8 mouse cellular contexts compared by ENCODE assay signal in genomic region chr13:101767809-101768629, GRCm38 (mm10). TPM values are rescaled to one million over a fixed set of nuclear protein-coding genes. Genes with fewer than 3 reads are reported as not detected.
DNase-seq lines count a peak whose midpoint lies in the region; ATAC-seq and TF ChIP-seq lines count a peak whose summit lies in the region.

Gene Pik3r1 (minus strand): TSS chr13:101768217.

- no peak for TF ChIP-seq CTCF in testis, adult 2 months (IDR thresholded peaks at IDR 0.05; ENCODE audit: control insufficient read depth, insufficient read depth, insufficient replicate concordance, low read depth, low read length)

- peak within 1 kb of the TSS; percentile 78 for H3K9ac ChIP-seq in forebrain, embryonic 11.5 days (ENCODE audit: low read length)
- H3K9ac ChIP-seq in heart, embryonic 16.5 days (ENCODE audit: low read length), result peak within 1 kb of the TSS; percentile 98
- peak within 1 kb of the TSS; percentile 93 for H3K9ac ChIP-seq in liver, embryonic 16.5 days (ENCODE audit: low read depth, low read length)
- peak within 1 kb of the TSS; percentile 96 for H3K9ac ChIP-seq in neural tube, embryonic 13.5 days

- ATAC-seq in forebrain, embryonic 11.5 days (replicated peaks; ENCODE audit: low FRiP score), result peak; percentile 97
- peak; percentile 96 for ATAC-seq in heart, embryonic 16.5 days (replicated peaks; ENCODE audit: extremely low read depth, insufficient read depth, low FRiP score)
- peak; percentile 95 for ATAC-seq in liver, embryonic 16.5 days (ENCODE audit: low read depth)
- ATAC-seq in neural tube, embryonic 13.5 days (ENCODE audit: low read depth), result peak; percentile 98

- peak within 1 kb of the TSS; percentile 86 for H3K27ac ChIP-seq in forebrain, embryonic 11.5 days (ENCODE audit: low read depth, low read length)
- peak within 1 kb of the TSS; percentile 92 for H3K27ac ChIP-seq in heart, embryonic 16.5 days (ENCODE audit: low read length)
- peak within 1 kb of the TSS; percentile 92 for H3K27ac ChIP-seq in liver, embryonic 16.5 days (ENCODE audit: low read length)
- peak within 1 kb of the TSS; percentile 98 for H3K27ac ChIP-seq in neural tube, embryonic 13.5 days (replicated peaks)
- peak within 1 kb of the TSS; percentile 19 for H3K27ac ChIP-seq in testis, adult 2 months (ENCODE audit: control insufficient read depth, insufficient read depth, low read depth, low read length)

- peak; percentile 85 for TF ChIP-seq POLR2A in testis, adult 2 months (IDR thresholded peaks at IDR 0.05; ENCODE audit: control insufficient read depth, low read depth, low read length)

- H3K36me3 ChIP-seq in forebrain, embryonic 11.5 days (ENCODE audit: control insufficient read depth, insufficient read depth, low read length), result no peaks in the 10 kb centered on the region
- H3K36me3 ChIP-seq in heart, embryonic 16.5 days (ENCODE audit: control insufficient read depth, insufficient read depth), result no peaks in the 10 kb centered on the region
- H3K36me3 ChIP-seq in liver, embryonic 16.5 days (ENCODE audit: control insufficient read depth, insufficient read depth), result no peaks in the 10 kb centered on the region
- H3K36me3 ChIP-seq in neural tube, embryonic 13.5 days, result no peaks in the 10 kb centered on the region
- H3K36me3 ChIP-seq in testis, adult 2 months (ENCODE audit: control insufficient read depth, insufficient read depth, low read length), result no peaks in the 10 kb centered on the region

- H3K9me3 ChIP-seq in forebrain, embryonic 11.5 days (ENCODE audit: control insufficient read depth, low read length), result no peaks in the 10 kb centered on the region
- no peaks in the 10 kb centered on the region for H3K9me3 ChIP-seq in heart, embryonic 16.5 days (replicated peaks; ENCODE audit: control insufficient read depth, low read length)
- no peaks in the 10 kb centered on the region for H3K9me3 ChIP-seq in liver, embryonic 16.5 days (replicated peaks; ENCODE audit: control insufficient read depth, low read length)
- H3K9me3 ChIP-seq in neural tube, embryonic 13.5 days, result no peaks in the 10 kb centered on the region

- WGBS in forebrain, embryonic 11.5 days, result under 1% methylated on average over 75 of the region's 76 CpGs
- under 1% methylated on average over 70 of the region's 76 CpGs for WGBS in heart, embryonic 16.5 days
- WGBS in liver, embryonic 16.5 days (ENCODE audit: insufficient replicate concordance), result under 1% methylated on average over 66 of the region's 76 CpGs
- WGBS in neural tube, embryonic 13.5 days, result under 1% methylated on average over 65 of the region's 76 CpGs

- DNase-seq in CD8-positive naive resting alpha-beta T cell, adult 2 months (ENCODE audit: low read depth in 2 of 2, low spot score in 2 of 2), result peak; percentile 88 to 91
- DNase-seq in c-Kit-positive CD71-negative TER-119-negative erythroid progenitor cells, embryonic 14.5 days (ENCODE audit: low read depth), result peak; percentile 85
- DNase-seq in forebrain, embryonic 11.5 days (ENCODE audit: low spot score), result peak; percentile 100
- peak; percentile 99 for DNase-seq in kidney, postnatal 4 days

- peak within 1 kb of the TSS; percentile 79 for H3K4me2 ChIP-seq in forebrain, embryonic 11.5 days (ENCODE audit: low read depth, low read length, severe bottlenecking)
- H3K4me2 ChIP-seq in heart, embryonic 16.5 days (ENCODE audit: low read depth, low read length), result peak within 1 kb of the TSS; percentile 87
- H3K4me2 ChIP-seq in liver, embryonic 16.5 days (ENCODE audit: low read depth, low read length), result peak within 1 kb of the TSS; percentile 99
- H3K4me2 ChIP-seq in neural tube, embryonic 13.5 days, result peak within 1 kb of the TSS; percentile 88

- no peaks in the 10 kb centered on the region for H3K27me3 ChIP-seq in forebrain, embryonic 11.5 days (ENCODE audit: control insufficient read depth, insufficient read depth, low read length)
- H3K27me3 ChIP-seq in heart, embryonic 16.5 days (ENCODE audit: control insufficient read depth, insufficient read depth, low read length), result no peaks in the 10 kb centered on the region
- no peaks in the 10 kb centered on the region for H3K27me3 ChIP-seq in liver, embryonic 16.5 days (ENCODE audit: control insufficient read depth, insufficient read depth, low read depth, low read length)
- no peaks in the 10 kb centered on the region for H3K27me3 ChIP-seq in neural tube, embryonic 13.5 days
- H3K27me3 ChIP-seq in testis, adult 2 months (ENCODE audit: control insufficient read depth, insufficient read depth, low read length), result no peaks in the 10 kb centered on the region

- H3K4me3 ChIP-seq in forebrain, embryonic 11.5 days (ENCODE audit: low read depth, low read length), result peak within 1 kb of the TSS; percentile 82
- peak within 1 kb of the TSS; percentile 97 for H3K4me3 ChIP-seq in heart, embryonic 16.5 days (ENCODE audit: low read length)
- H3K4me3 ChIP-seq in liver, embryonic 16.5 days (ENCODE audit: low read depth, low read length), result peak within 1 kb of the TSS; percentile 88
- H3K4me3 ChIP-seq in neural tube, embryonic 13.5 days, result peak within 1 kb of the TSS; percentile 98
- peak within 1 kb of the TSS; percentile 90 for H3K4me3 ChIP-seq in testis, adult 2 months (ENCODE audit: control insufficient read depth, low read depth, low read length)

- 0 out of 2 replicates have a peak, but pooled peaks cover 5% of the 10 kb centered on the region for H3K4me1 ChIP-seq in forebrain, embryonic 11.5 days (replicated peaks; ENCODE audit: control insufficient read depth, insufficient read depth, low read length)
- peaks cover 29% of the 10 kb centered on the region for H3K4me1 ChIP-seq in heart, embryonic 16.5 days (ENCODE audit: control insufficient read depth, insufficient read depth, low read length)
- peaks cover 38% of the 10 kb centered on the region for H3K4me1 ChIP-seq in liver, embryonic 16.5 days (ENCODE audit: control insufficient read depth, low read depth, low read length)
- H3K4me1 ChIP-seq in neural tube, embryonic 13.5 days (replicated peaks), result peaks cover 43% of the 10 kb centered on the region
- H3K4me1 ChIP-seq in testis, adult 2 months (ENCODE audit: control insufficient read depth, insufficient read depth, low read length), result peaks cover 3% of the 10 kb centered on the region; the same call in 1 of the 2 replicates

RNA-seq across cellular contexts. Expression of gene Pik3r1, which starts in this region (rescaled TPM):
- polyA plus RNA-seq in forebrain, embryonic 11.5 days (2014; fragmentation: Nextera tagmentation; extraction: Ambion mirVana), result 16.5 and 18.3 TPM in 2 replicates
- polyA plus RNA-seq in heart, embryonic 16.5 days (2015; fragmentation: Nextera tagmentation; extraction: Ambion mirVana), result 23.1 and 24.9 TPM in 2 replicates
- polyA plus RNA-seq in liver, embryonic 16.5 days (2015; fragmentation: Nextera tagmentation; extraction: Ambion mirVana), result 18.4 and 18.6 TPM in 2 replicates
- polyA plus RNA-seq in neural tube, embryonic 13.5 days (2015; fragmentation: Nextera tagmentation; extraction: Ambion mirVana), result 47.9 and 57.3 TPM in 2 replicates
- 1.9 and 3.0 TPM in 2 replicates for polyA plus RNA-seq in testis, adult 2 months (2012; rRNA removed)

Comparison
In these comparisons a context has a peak if more than half of its experiments do, and no peak if none do; other contexts are left out.
1. Peak in every context shown above with its lines: DNase-seq, ATAC-seq, H3K4me3 ChIP-seq and H3K27ac ChIP-seq.
2. H3K27ac ChIP-seq: peak in every context shown above with its lines; median percentile 98 in neural tube, embryonic 13.5 days; 92 in heart, embryonic 16.5 days; 92 in liver, embryonic 16.5 days; 86 in forebrain, embryonic 11.5 days; 19 in testis, adult 2 months.